Mouse (Mus musculus): ENCODE measurements around the gene Casp8.
"Not testable (repeated sequence)": the region's sequence is repeated elsewhere in the genome, so short reads cannot be mapped to it uniquely, and the experiment has no call there.

- TF ChIP-seq CTCF (IDR thresholded peaks at IDR 0.05; ENCODE audit: low read depth); EP300 (optimal IDR thresholded peaks at IDR 0.05): not testable (repeated sequence)
Observed at GRCm38 (mm10) chr1:58860586-58860985, 65.4 kb downstream of the Casp8 start.

Measured in stomach, postnatal 0 days (tissue).